Mouse (Mus musculus) hindbrain, embryonic 15.5 days (tissue): ENCODE data around the gene Pcbp3. TPM values are rescaled to one million over a fixed set of nuclear protein-coding genes. Genes with fewer than 3 reads are reported as not detected.

Experiments
- ATAC-seq: fragments of 200-750 bp; cut with Nextera tagmentation; 2 replicates; pipeline ENCODE4 v1.8.0; 2017; ENCODE audit warnings: low read depth, moderate number of reproducible peaks, moderate TSS enrichment; ENCODE audit not compliant: low FRiP score
- H3K27ac ChIP-seq: fragments of 300-500 bp; sonication (generic); replicated peaks from 2 replicates; pipeline ENCODE4 v1.5.1; 2015; ENCODE audit warnings: mild to moderate bottlenecking, inconsistent platforms
- H3K27me3 ChIP-seq: fragments of 300-500 bp; sonication (generic); 2 replicates; pipeline ENCODE4 v1.6.1; 2015; ENCODE audit warnings: control low read depth, inconsistent platforms
- H3K36me3 ChIP-seq: fragments of 300-500 bp; sonication (generic); 2 replicates; pipeline ENCODE4 v1.6.1; 2015; ENCODE audit warnings: control low read depth, inconsistent platforms
- H3K4me1 ChIP-seq: fragments of 300-500 bp; sonication (generic); replicated peaks from 2 replicates; pipeline ENCODE4 v1.6.1; 2015; ENCODE audit warnings: control low read depth, inconsistent platforms
- H3K4me2 ChIP-seq: fragments of 300-500 bp; sonication (generic); 2 replicates; pipeline ENCODE4 v1.6.1; 2015; ENCODE audit warnings: moderate library complexity, mild to moderate bottlenecking, inconsistent platforms
- H3K4me3 ChIP-seq: fragments of 300-500 bp; sonication (generic); 2 replicates; pipeline ENCODE4 v1.5.1; 2015; ENCODE audit warnings: mild to moderate bottlenecking, inconsistent platforms
- H3K9ac ChIP-seq: fragments of 300-500 bp; sonication (generic); 2 replicates; pipeline ENCODE4 v1.6.1; 2015; ENCODE audit warnings: inconsistent platforms
- H3K9me3 ChIP-seq: fragments of 300-500 bp; sonication (generic); 2 replicates; pipeline ENCODE4 v1.6.1; 2016; ENCODE audit warnings: control low read depth, inconsistent platforms
- WGBS: fragments of 180-500 bp; shearing (Covaris S2); methylation state at CpG from one replicate; pipeline ENCODE4 v1.1.7; 2015; 5-methylcytosine and 5-hydroxymethylcytosine counted together
- polyA plus RNA-seq: library from polyadenylated mRNA; unstranded; fragments of >200 nt; fragmentation: Nextera tagmentation; extraction: Ambion mirVana; gene quantifications from 2 replicates; pipeline ENCODE4 v1.2.1, GENCODE M21; 2015

Gene Pcbp3
- 88.6 and 88.7 TPM in 2 replicates for polyA plus RNA-seq

GRCm38 (mm10) chr10:76961790-76962489, at the start of gene Pcbp3:
TSS of gene Pcbp3 (minus strand) at chr10:76961887.
- H3K9me3 ChIP-seq: no peaks in the 10 kb centered on the region
- WGBS: 2% methylated on average over 60 of the region's 62 CpGs
- peak within 1 kb of the TSS; percentile 77 for H3K27ac ChIP-seq
- peak within 1 kb of the TSS; percentile 85 for H3K4me3 ChIP-seq
- ATAC-seq: peak; percentile 98
- H3K27me3 ChIP-seq: no peaks in the 10 kb centered on the region
- H3K4me1 ChIP-seq: peaks cover 33% of the 10 kb centered on the region
- peak within 1 kb of the TSS; percentile 95 for H3K4me2 ChIP-seq
- no peaks in the 10 kb centered on the region for H3K36me3 ChIP-seq
- H3K9ac ChIP-seq: peak within 1 kb of the TSS; percentile 84

- no peak overlapping the region for H3K9ac ChIP-seq
- no peak overlapping the region for H3K4me3 ChIP-seq
- H3K4me2 ChIP-seq: no peak overlapping the region
- no peaks in the 10 kb centered on the region for H3K9me3 ChIP-seq
- no peaks in the 10 kb centered on the region for H3K36me3 ChIP-seq
- no peaks in the 10 kb centered on the region for H3K27me3 ChIP-seq
- H3K27ac ChIP-seq: peak overlapping the region; percentile 59; the same call in 1 of the 2 replicates
- ATAC-seq: no peak
- H3K4me1 ChIP-seq: peaks cover 19% of the 10 kb centered on the region
- WGBS: 74% methylated on average over 3 of the region's 3 CpGs
Measured at GRCm38 (mm10) chr10:77008698-77009097, 47.0 kb upstream of the Pcbp3 start.

- ATAC-seq: peak; percentile 76; the same call in 1 of the 2 replicates
- WGBS: 21% methylated on average over 9 of the region's 9 CpGs
- Histone ChIP-seq H3K9me3 (no peaks in the 10 kb centered on the region), H3K36me3 (no peaks in the 10 kb centered on the region), H3K9ac (0 out of 2 replicates have a peak overlapping the region, but pooled peaks have one; percentile 14), H3K4me2 (no peak overlapping the region), H3K27me3 (no peaks in the 10 kb centered on the region), H3K4me1 (peaks cover 19% of the 10 kb centered on the region), H3K27ac (peak overlapping the region; percentile 65), H3K4me3 (no peak overlapping the region)
Measured at GRCm38 (mm10) chr10:77008109-77008561, 46.4 kb upstream of the Pcbp3 start.

- no peak overlapping the region for H3K4me3 ChIP-seq
- no peak overlapping the region for H3K4me2 ChIP-seq
- H3K9me3 ChIP-seq: no peaks in the 10 kb centered on the region
- WGBS: 31% methylated on average over 8 of the region's 8 CpGs
- H3K27ac ChIP-seq: peak overlapping the region; percentile 65
- no peak overlapping the region for H3K9ac ChIP-seq
- no peaks in the 10 kb centered on the region for H3K36me3 ChIP-seq
- ATAC-seq: no peak; the same call in 1 of the 2 replicates
- H3K27me3 ChIP-seq: no peaks in the 10 kb centered on the region
- H3K4me1 ChIP-seq: peaks cover 19% of the 10 kb centered on the region
Measured at GRCm38 (mm10) chr10:77007433-77008108, 45.9 kb upstream of the Pcbp3 start.

- no peak overlapping the region for H3K27ac ChIP-seq
- peaks cover 19% of the 10 kb centered on the region for H3K4me1 ChIP-seq
- no peak overlapping the region for H3K4me3 ChIP-seq
- H3K27me3 ChIP-seq: no peaks in the 10 kb centered on the region
- H3K9ac ChIP-seq: no peak overlapping the region
- 45% methylated on average over 7 of the region's 7 CpGs for WGBS
- H3K4me2 ChIP-seq: no peak overlapping the region
- no peaks in the 10 kb centered on the region for H3K9me3 ChIP-seq
- H3K36me3 ChIP-seq: no peaks in the 10 kb centered on the region
- no peak for ATAC-seq
Measured at GRCm38 (mm10) chr10:77004936-77005335, 43.2 kb upstream of the Pcbp3 start.

GRCm38 (mm10) chr10:76997759-76998513, 36.2 kb upstream of the Pcbp3 start:
- no peak overlapping the region for H3K9ac ChIP-seq
- H3K27ac ChIP-seq: no peak overlapping the region
- no peak overlapping the region for H3K4me2 ChIP-seq
- no peak overlapping the region for H3K4me3 ChIP-seq
- 0 out of 2 replicates have a peak, but pooled peaks cover 3% of the 10 kb centered on the region for H3K4me1 ChIP-seq
- WGBS: 67% methylated on average over 17 of the region's 17 CpGs
- no peaks in the 10 kb centered on the region for H3K36me3 ChIP-seq
- no peaks in the 10 kb centered on the region for H3K9me3 ChIP-seq
- H3K27me3 ChIP-seq: no peaks in the 10 kb centered on the region
- no peak for ATAC-seq

- no peaks in the 10 kb centered on the region for H3K4me1 ChIP-seq
- no peaks in the 10 kb centered on the region for H3K27me3 ChIP-seq
- ATAC-seq: no peak
- no peaks in the 10 kb centered on the region for H3K9me3 ChIP-seq
- 64% methylated on average over 3 of the region's 3 CpGs for WGBS
- H3K36me3 ChIP-seq: no peaks in the 10 kb centered on the region
- H3K4me2 ChIP-seq: no peak overlapping the region
- no peak overlapping the region for H3K9ac ChIP-seq
- H3K27ac ChIP-seq: no peak overlapping the region
- no peak overlapping the region for H3K4me3 ChIP-seq
Measured at GRCm38 (mm10) chr10:76992456-76992855, 30.8 kb upstream of the Pcbp3 start.

- Histone ChIP-seq H3K27ac (no peak overlapping the region), H3K27me3 (no peaks in the 10 kb centered on the region), H3K36me3 (no peaks in the 10 kb centered on the region), H3K4me1 (no peaks in the 10 kb centered on the region), H3K4me3 (no peak overlapping the region), H3K4me2 (no peak overlapping the region), H3K9ac (no peak overlapping the region), H3K9me3 (no peaks in the 10 kb centered on the region)
- ATAC-seq: no peak
- 89% methylated on average over 5 of the region's 5 CpGs for WGBS
Measured at GRCm38 (mm10) chr10:76988586-76988985, 26.9 kb upstream of the Pcbp3 start.

- no peaks in the 10 kb centered on the region for H3K4me1 ChIP-seq
- no peak overlapping the region for H3K4me2 ChIP-seq
- H3K27me3 ChIP-seq: no peaks in the 10 kb centered on the region
- ATAC-seq: no peak
- no peak overlapping the region for H3K9ac ChIP-seq
- no peaks in the 10 kb centered on the region for H3K36me3 ChIP-seq
- H3K9me3 ChIP-seq: no peaks in the 10 kb centered on the region
- H3K4me3 ChIP-seq: no peak overlapping the region
- H3K27ac ChIP-seq: no peak overlapping the region
- 60% methylated on average over 2 of the region's 2 CpGs for WGBS
Measured at GRCm38 (mm10) chr10:76978042-76978441, 16.4 kb upstream of the Pcbp3 start.

GRCm38 (mm10) chr10:76976699-76977098, 15.0 kb upstream of the Pcbp3 start:
- no peak overlapping the region for H3K4me3 ChIP-seq
- H3K9me3 ChIP-seq: no peaks in the 10 kb centered on the region
- no peak overlapping the region for H3K9ac ChIP-seq
- no peaks in the 10 kb centered on the region for H3K4me1 ChIP-seq
- H3K27me3 ChIP-seq: no peaks in the 10 kb centered on the region
- no peak for ATAC-seq
- no peaks in the 10 kb centered on the region for H3K36me3 ChIP-seq
- 59% methylated on average over 4 of the region's 4 CpGs for WGBS
- no peak overlapping the region for H3K27ac ChIP-seq
- no peak overlapping the region for H3K4me2 ChIP-seq

- WGBS: 47% methylated on average over 15 of the region's 15 CpGs
Measured at GRCm38 (mm10) chr10:76973797-76974436, 12.2 kb upstream of the Pcbp3 start.

More at GRCm38 (mm10) chr10:76973797-76974436, 12.2 kb upstream of the Pcbp3 start:
- no peaks in the 10 kb centered on the region for H3K27me3 ChIP-seq
- ATAC-seq: no peak
- no peaks in the 10 kb centered on the region for H3K36me3 ChIP-seq
- H3K9me3 ChIP-seq: no peaks in the 10 kb centered on the region
- H3K9ac ChIP-seq: no peak overlapping the region
- no peak overlapping the region for H3K4me3 ChIP-seq
- H3K27ac ChIP-seq: no peak overlapping the region
- 0 out of 2 replicates have a peak overlapping the region, but pooled peaks have one; percentile 2 for H3K4me2 ChIP-seq
- H3K4me1 ChIP-seq: no peaks in the 10 kb centered on the region
